Mouse (Mus musculus): ENCODE measurements around the gene Col17a1. TPM values are rescaled to one million over a fixed set of nuclear protein-coding genes. Genes with fewer than 3 reads are reported as not detected.

Gene Col17a1
- total RNA-seq, 2 experiments from 2014 or later = 0.18 to 0.48 TPM

DNA sequence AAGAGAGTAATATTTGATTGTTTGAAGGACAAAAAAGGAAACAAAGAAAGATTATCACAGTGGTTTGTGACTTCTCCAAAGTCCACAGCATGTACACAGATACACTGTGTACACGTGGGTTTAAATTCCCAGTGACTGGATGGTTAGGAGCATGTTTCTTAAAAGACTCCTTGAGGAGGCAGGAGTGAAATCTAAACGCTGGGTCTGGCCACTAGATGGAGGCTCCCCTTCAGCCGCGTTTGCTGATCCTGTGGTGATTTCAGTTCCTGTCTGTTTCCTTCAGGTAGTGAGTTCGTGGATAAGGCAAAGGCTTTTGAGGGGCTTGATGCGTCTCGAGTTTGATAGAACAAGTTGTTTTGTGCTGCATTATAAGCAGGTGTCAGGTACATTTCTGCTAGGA, 78.5 kb downstream of the Col17a1 start:
- no peak for DNase-seq
- intact Hi-C loops (cut with DNase I) = no loop called here

DNA sequence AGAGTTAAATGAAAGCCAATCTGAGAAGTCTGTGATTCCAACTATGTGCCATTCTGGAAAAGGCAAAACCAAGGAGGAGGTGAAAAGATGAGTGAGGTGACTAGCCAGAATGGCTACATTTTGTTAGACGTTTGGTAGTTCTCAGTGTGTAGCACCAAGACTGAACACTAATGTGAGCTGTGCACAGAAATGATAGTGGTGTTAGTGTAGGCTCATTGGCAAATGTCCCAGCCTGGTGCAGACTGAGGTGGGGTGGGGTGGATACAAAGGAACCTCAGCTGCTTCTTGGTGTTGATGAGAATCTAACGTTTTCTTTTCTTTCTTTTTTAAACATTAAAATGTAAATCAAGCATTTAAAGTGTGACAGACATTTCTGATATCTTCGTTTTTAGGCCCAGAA, 83.4 kb downstream of the Col17a1 start:
- intact Hi-C loops (cut with DNase I) = no loop called here
- DNase-seq = no peak

Other genes with a start within 250 kb of the Col17a1 start
- 10 to 100 TPM; 25.0 to 25.1 TPM for gene Sh3pxd2a, start 227.7 kb downstream of the Col17a1 start, total RNA-seq (2021)
- gene Stn1, start 154.6 kb downstream of the Col17a1 start, total RNA-seq (2021) = 10 to 100 TPM; 28.2 to 30.4 TPM
- 10 to 100 TPM; 28.6 to 31.7 TPM for gene Slk, start 112.4 kb downstream of the Col17a1 start, total RNA-seq (2021)
- 100 to 1,000 TPM; 121 to 129 TPM for gene Sfr1, start 39.6 kb upstream of the Col17a1 start, total RNA-seq (2021)
- 10 to 100 TPM; 88.3 to 91.0 TPM for gene Gsto1, start 162.9 kb upstream of the Col17a1 start, total RNA-seq (2021)
- under 1 TPM; 0.78 to 0.93 TPM for gene Gsto2, start 173.4 kb upstream of the Col17a1 start, total RNA-seq (2021)
- 1 to 10 TPM; 1.2 to 1.7 TPM for gene Cfap43, start 227.2 kb upstream of the Col17a1 start, total RNA-seq (2021)
- gene Itprip, start 227.2 kb upstream of the Col17a1 start, total RNA-seq (2021) = 1 to 10 TPM; 2.3 to 2.8 TPM
- under 1 TPM; 0.36 to 0.77 TPM for gene Cfap58, start 245.6 kb upstream of the Col17a1 start, total RNA-seq (2021)